Mouse (Mus musculus) liver, postnatal 0 days (tissue): ENCODE measurements around the gene Rin2. TPM values are rescaled to one million over a fixed set of nuclear protein-coding genes. Genes with fewer than 3 reads are reported as not detected.

Experiments
- ATAC-seq: fragments of 200-750 bp; cut with Nextera tagmentation; 2 replicates; pipeline ENCODE4 v1.8.0; 2017; ENCODE audit warnings: mild to moderate bottlenecking, moderate library complexity
- DNase-seq: peaks from one replicate; pipeline ENCODE4 v3.0.0-alpha.2; 2016
- H3K27ac ChIP-seq: fragments of 300-500 bp; sonication (generic); 2 replicates; pipeline ENCODE4 v1.5.1; 2014; ENCODE audit warnings: antibody characterized with exemption, moderate library complexity, mild to moderate bottlenecking, low read depth
- H3K27me3 ChIP-seq: fragments of 300-500 bp; sonication (generic); 2 replicates; pipeline ENCODE4 v1.6.1; 2014; ENCODE audit warnings: low read length, control low read depth, mixed read lengths; ENCODE audit not compliant: insufficient read depth
- H3K36me3 ChIP-seq: fragments of 300-500 bp; sonication (generic); replicated peaks from 2 replicates; pipeline ENCODE4 v1.6.1; 2014; ENCODE audit warnings: mild to moderate bottlenecking, control low read depth, low read length, moderate library complexity, mixed read lengths; ENCODE audit not compliant: insufficient read depth
- H3K4me1 ChIP-seq: fragments of 300-500 bp; sonication (generic); 2 replicates; pipeline ENCODE4 v1.6.1; 2014; ENCODE audit warnings: antibody characterized with exemption, mild to moderate bottlenecking, control low read depth; ENCODE audit not compliant: insufficient read depth
- H3K4me2 ChIP-seq: fragments of 300-500 bp; sonication (generic); 2 replicates; pipeline ENCODE4 v1.6.1; 2014; ENCODE audit warnings: low read depth, mild to moderate bottlenecking, low read length, moderate library complexity, mixed read lengths
- H3K4me3 ChIP-seq: fragments of 300-500 bp; sonication (generic); 2 replicates; pipeline ENCODE4 v1.5.1; 2014; ENCODE audit warnings: low read depth, low read length
- H3K9ac ChIP-seq: fragments of 300-500 bp; sonication (generic); replicated peaks from 2 replicates; pipeline ENCODE4 v1.6.1; 2014; ENCODE audit warnings: mild to moderate bottlenecking, moderate library complexity
- H3K9me3 ChIP-seq: fragments of 300-500 bp; sonication (generic); 2 replicates; pipeline ENCODE4 v1.6.1; 2016; ENCODE audit warnings: mild to moderate bottlenecking, control low read depth, low read length, mixed read lengths
- CTCF ChIP-seq: sonication (generic); IDR thresholded peaks from 2 replicates; pipeline ENCODE4 v1.5.1; 2016; ENCODE audit warnings: antibody characterized with exemption, low read depth
- EP300 ChIP-seq: IDR thresholded peaks from 2 replicates; pipeline ENCODE4 v1.6.1; 2016; ENCODE audit warnings: antibody characterized with exemption, low read depth, mild to moderate bottlenecking
- WGBS: fragments of 180-500 bp; shearing (Covaris S2); extraction: QIAGEN DNeasy Blood & Tissue Kit; methylation state at CpG from one replicate; pipeline ENCODE4 v1.1.7; 2014; ENCODE audit not compliant: insufficient replicate concordance; 5-methylcytosine and 5-hydroxymethylcytosine counted together
- polyA plus RNA-seq: library from polyadenylated mRNA; unstranded; fragments of >200 nt; fragmentation: Nextera tagmentation; extraction: Ambion mirVana; gene quantifications from 2 replicates; pipeline ENCODE4 v1.2.1, GENCODE M21; 2015

Rin2 gene
- polyA plus RNA-seq, 1 experiment from 2014 or later, result 5.0 TPM

DNA sequence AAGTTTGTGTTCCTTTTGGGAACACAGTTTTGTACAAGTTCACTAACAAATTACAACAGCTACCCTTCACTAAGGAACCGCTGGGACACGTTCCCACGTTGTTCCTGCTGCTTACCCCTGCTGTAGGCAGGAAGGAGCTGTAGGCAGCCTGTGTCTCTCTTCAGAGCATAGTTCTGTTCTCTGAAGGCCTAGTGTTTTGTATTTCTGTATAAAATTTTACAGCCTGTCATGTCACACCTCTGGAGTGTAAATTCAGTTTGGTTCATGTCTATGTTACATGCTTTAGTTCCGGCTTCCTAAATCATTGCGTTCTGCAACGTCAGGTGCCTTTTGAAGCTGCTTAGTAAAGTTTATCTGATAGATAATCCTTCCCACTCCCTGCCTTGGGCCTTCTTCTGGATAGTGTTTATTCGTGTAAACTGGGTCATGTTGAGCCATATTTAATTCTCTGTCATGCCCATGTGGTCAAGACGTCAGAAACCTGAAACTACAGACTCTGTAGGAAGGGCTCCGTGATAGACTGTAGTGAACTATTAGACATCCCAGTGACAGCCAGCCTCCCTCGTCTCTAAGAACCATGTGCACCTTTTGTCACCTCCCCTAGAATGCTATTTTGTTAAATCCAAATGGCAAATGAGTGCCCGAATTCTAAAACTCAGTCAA, 34.8 kb downstream of the Rin2 start:
- H3K4me3 ChIP-seq, result no peak overlapping the region
- no peak for ATAC-seq
- 75% methylated on average over 11 of the region's 11 CpGs for WGBS

DNA sequence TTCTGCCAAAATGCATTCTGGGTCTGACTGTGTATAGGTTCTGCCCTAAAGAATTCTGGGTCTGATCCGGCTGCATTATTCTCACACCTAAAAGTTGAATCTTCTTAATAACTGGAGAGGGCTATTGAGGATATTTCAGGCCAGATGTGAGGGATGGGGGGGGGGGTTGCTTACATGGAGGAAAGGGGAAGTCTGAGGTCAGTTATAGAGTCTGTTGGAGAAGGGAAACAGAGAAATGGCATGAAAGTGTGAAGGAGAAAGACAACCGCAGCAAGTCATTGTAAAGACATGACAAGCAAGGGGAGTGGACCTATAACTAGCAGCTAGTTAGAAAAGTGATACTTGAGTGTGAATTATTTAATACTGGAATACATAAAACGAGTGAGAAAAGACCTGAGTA, 36.5 kb downstream of the Rin2 start:
- H3K4me2 ChIP-seq, result no peak overlapping the region
- H3K9me3 ChIP-seq, result no peaks in the 10 kb centered on the region
- no peak overlapping the region for H3K9ac ChIP-seq
- peaks cover 4% of the 10 kb centered on the region; the same call in 1 of the 2 replicates for H3K36me3 ChIP-seq
- H3K27me3 ChIP-seq, result no peaks in the 10 kb centered on the region
- no peak overlapping the region for H3K4me3 ChIP-seq
- no peak overlapping the region for H3K27ac ChIP-seq
- 54% methylated on average over 3 of the region's 3 CpGs for WGBS
- ATAC-seq, result no peak
- TF ChIP-seq EP300 (no peak), CTCF (no peak)
- no peak for DNase-seq
- no peaks in the 10 kb centered on the region for H3K4me1 ChIP-seq

More for the DNA sequence above, 34.8 kb downstream of the Rin2 start:
- no peaks in the 10 kb centered on the region for H3K4me1 ChIP-seq
- no peaks in the 10 kb centered on the region for H3K9me3 ChIP-seq
- H3K27me3 ChIP-seq, result no peaks in the 10 kb centered on the region
- peaks cover 4% of the 10 kb centered on the region; the same call in 1 of the 2 replicates for H3K36me3 ChIP-seq
- TF ChIP-seq EP300 (no peak), CTCF (no peak)
- no peak overlapping the region for H3K4me2 ChIP-seq
- DNase-seq, result no peak
- H3K9ac ChIP-seq, result no peak overlapping the region
- H3K27ac ChIP-seq, result no peak overlapping the region

DNA sequence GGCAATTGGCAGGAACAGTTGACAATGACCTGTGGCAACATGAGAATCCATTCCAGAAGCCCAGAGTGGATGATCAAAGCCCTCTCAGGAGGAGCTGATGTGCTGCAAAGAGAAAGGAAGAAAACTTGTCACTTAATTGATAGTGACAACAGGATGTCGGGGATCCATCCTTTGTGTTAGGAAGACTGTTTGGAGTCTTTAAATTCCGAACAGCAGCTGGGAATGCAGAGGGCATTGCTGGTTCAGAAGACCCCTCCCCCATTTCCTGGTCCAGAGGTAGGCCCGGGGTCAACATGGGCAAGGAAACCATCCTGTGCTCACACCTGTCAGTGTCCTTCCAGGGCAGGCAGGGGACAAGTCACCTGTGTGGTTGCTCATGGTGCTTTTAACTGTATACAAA, 37.0 kb downstream of the Rin2 start:
- Histone ChIP-seq H3K27ac (no peak overlapping the region), H3K9ac (no peak overlapping the region), H3K36me3 (peaks cover 4% of the 10 kb centered on the region; the same call in 1 of the 2 replicates), H3K4me3 (no peak overlapping the region), H3K4me2 (no peak overlapping the region), H3K27me3 (no peaks in the 10 kb centered on the region), H3K4me1 (no peaks in the 10 kb centered on the region), H3K9me3 (no peaks in the 10 kb centered on the region)
- 46% methylated on average over 3 of the region's 3 CpGs for WGBS
- TF ChIP-seq EP300 (no peak), CTCF (no peak)
- ATAC-seq (no peak), DNase-seq (no peak)

DNA sequence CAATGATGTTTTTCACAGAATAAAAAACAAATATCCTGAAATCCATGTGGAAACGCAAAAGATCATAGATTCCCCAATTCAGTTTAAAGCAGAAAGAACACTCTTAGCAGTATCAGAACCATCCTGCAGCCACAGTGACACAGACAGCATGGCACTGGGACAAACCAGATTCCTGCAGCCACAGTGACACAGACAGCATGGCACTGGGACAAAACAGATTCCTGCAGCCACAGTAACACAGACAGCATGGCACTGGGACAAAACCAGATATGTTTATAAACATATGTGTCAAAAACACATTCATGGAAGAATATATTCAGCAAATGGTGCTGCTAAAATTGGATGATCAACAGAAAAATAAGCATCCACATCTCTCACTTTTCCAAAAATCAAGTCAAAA, 42.5 kb downstream of the Rin2 start:
- Histone ChIP-seq H3K4me2 (no peak overlapping the region), H3K4me3 (no peak overlapping the region), H3K27me3 (no peaks in the 10 kb centered on the region), H3K4me1 (no peaks in the 10 kb centered on the region), H3K27ac (no peak overlapping the region), H3K9me3 (no peaks in the 10 kb centered on the region), H3K9ac (no peak overlapping the region), H3K36me3 (peaks cover 4% of the 10 kb centered on the region; the same call in 1 of the 2 replicates)
- ATAC-seq (no peak), DNase-seq (no peak)
- TF ChIP-seq EP300, result no peak
- TF ChIP-seq CTCF, result no peak
- 80% methylated on average over 1 of the region's 1 CpGs for WGBS

DNA sequence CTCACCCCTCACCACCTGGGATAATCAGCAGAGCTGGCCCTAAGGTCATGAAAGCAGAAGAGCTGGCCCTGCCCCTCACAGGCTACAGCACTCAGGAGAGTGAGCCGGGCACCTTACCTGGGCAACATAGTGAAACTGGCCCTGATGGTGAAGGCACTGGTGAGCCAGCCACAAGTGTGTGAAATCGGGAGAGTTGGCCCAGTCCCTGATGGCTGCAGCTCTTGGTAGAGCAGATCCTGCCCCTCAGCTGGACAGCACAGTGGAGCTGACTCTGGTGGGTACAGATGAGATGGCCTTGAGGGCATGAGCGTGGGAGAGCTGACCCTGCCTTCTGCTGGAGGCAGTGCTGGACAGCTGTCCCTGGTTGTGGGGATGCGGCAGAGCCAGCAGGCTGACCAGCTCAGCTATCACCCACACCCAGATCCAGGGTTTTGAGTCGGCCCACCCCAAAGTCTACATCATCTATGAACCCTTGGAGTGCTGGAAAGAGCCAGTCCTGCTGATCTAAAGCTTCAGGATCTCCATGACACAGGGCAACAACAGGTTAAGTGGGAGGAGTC, 43.7 kb downstream of the Rin2 start:
- DNase-seq (no peak), ATAC-seq (no peak)
- TF ChIP-seq CTCF, result no peak
- TF ChIP-seq EP300, result no peak
- no peaks in the 10 kb centered on the region for H3K9me3 ChIP-seq
- H3K27ac ChIP-seq, result no peak overlapping the region
- WGBS, result 80% methylated on average over 5 of the region's 5 CpGs
- no peak overlapping the region for H3K4me3 ChIP-seq
- H3K4me1 ChIP-seq, result no peaks in the 10 kb centered on the region
- H3K27me3 ChIP-seq, result no peaks in the 10 kb centered on the region
- no peak overlapping the region for H3K4me2 ChIP-seq
- no peak overlapping the region for H3K9ac ChIP-seq
- H3K36me3 ChIP-seq, result no peaks in the 10 kb centered on the region; the same call in 1 of the 2 replicates

DNA sequence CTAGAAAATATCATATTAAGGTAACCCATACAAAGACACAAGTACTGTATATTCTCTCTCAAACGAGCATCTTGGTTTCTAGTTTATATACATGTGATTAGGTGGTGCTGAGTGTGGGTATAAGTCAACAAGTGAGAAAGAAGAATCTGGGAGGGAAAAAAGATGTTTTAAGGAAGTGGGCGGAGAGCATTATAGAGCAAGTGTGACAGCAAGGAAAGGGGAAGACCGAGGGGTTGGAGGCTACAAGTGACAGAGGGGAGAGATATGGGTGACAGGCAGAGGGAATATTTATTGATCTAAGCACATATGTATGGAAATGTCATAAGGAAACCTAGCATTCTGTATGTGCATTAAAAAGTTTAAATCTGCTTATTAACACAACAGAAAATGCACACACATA, 45.1 kb downstream of the Rin2 start:
- no peak for TF ChIP-seq CTCF
- no peak for TF ChIP-seq EP300
- no peaks in the 10 kb centered on the region for H3K4me1 ChIP-seq
- ATAC-seq (no peak), DNase-seq (no peak)
- H3K36me3 ChIP-seq, result no peaks in the 10 kb centered on the region
- no peak overlapping the region for H3K9ac ChIP-seq
- H3K4me2 ChIP-seq, result no peak overlapping the region
- H3K27ac ChIP-seq, result no peak overlapping the region
- H3K27me3 ChIP-seq, result no peaks in the 10 kb centered on the region
- no peaks in the 10 kb centered on the region for H3K9me3 ChIP-seq
- H3K4me3 ChIP-seq, result no peak overlapping the region
- WGBS, result 27% methylated on average over 3 of the region's 3 CpGs
